Mouse (Mus musculus) lung, embryonic 14.5 days (tissue): ENCODE data around the gene Rft1. TPM values are rescaled to one million over a fixed set of nuclear protein-coding genes. Genes with fewer than 3 reads are reported as not detected.

Experiments used
- ATAC-seq: fragments of 200-750 bp; cut with Nextera tagmentation; 2 replicates; pipeline ENCODE4 v1.8.0; 2017; ENCODE audit warnings: mild to moderate bottlenecking, moderate TSS enrichment, moderate library complexity; ENCODE audit not compliant: insufficient read depth
- DNase-seq: peaks from one replicate; pipeline ENCODE4 v3.0.0-alpha.2; 2015
- H3K27ac ChIP-seq: fragments of 300-500 bp; sonication (generic); 2 replicates; pipeline ENCODE4 v1.5.1; 2014; ENCODE audit warnings: low read depth, mild to moderate bottlenecking, moderate library complexity
- H3K27me3 ChIP-seq: fragments of 300-500 bp; sonication (generic); 2 replicates; pipeline ENCODE4 v1.6.1; 2014; ENCODE audit warnings: low read length, control low read depth; ENCODE audit not compliant: insufficient read depth
- H3K36me3 ChIP-seq: fragments of 300-500 bp; sonication (generic); 2 replicates; pipeline ENCODE4 v1.6.1; 2014; ENCODE audit warnings: control low read depth; ENCODE audit not compliant: insufficient read depth
- H3K4me1 ChIP-seq: fragments of 300-500 bp; sonication (generic); 2 replicates; pipeline ENCODE4 v1.6.1; 2014; ENCODE audit warnings: antibody characterized with exemption, control low read depth; ENCODE audit not compliant: insufficient read depth
- H3K4me2 ChIP-seq: fragments of 300-500 bp; sonication (generic); 2 replicates; pipeline ENCODE4 v1.6.1; 2014; ENCODE audit warnings: mild to moderate bottlenecking
- H3K4me3 ChIP-seq: fragments of 300-500 bp; sonication (generic); 2 replicates; pipeline ENCODE4 v1.5.1; 2014; ENCODE audit warnings: low read depth, low read length
- H3K9ac ChIP-seq: fragments of 300-500 bp; sonication (generic); 2 replicates; pipeline ENCODE4 v1.6.1; 2014
- H3K9me3 ChIP-seq: fragments of 300-500 bp; sonication (generic); 2 replicates; pipeline ENCODE4 v1.6.1; 2016; ENCODE audit warnings: low read depth, low read length, control low read depth
- CTCF ChIP-seq: IDR thresholded peaks from 2 replicates; pipeline ENCODE4 v1.5.1; 2016; ENCODE audit warnings: antibody characterized with exemption, low read depth
- WGBS: fragments of 180-500 bp; shearing (Covaris S2); extraction: QIAGEN DNeasy Blood & Tissue Kit; methylation state at CpG from one replicate; pipeline ENCODE4 v1.1.7; 2014; 5-methylcytosine and 5-hydroxymethylcytosine counted together
- polyA plus RNA-seq: library from polyadenylated mRNA; unstranded; fragments of >200 nt; fragmentation: Nextera tagmentation; extraction: Ambion mirVana; gene quantifications from 2 replicates; pipeline ENCODE4 v1.2.1, GENCODE M21; 2014

Rft1 gene
- polyA plus RNA-seq, 1 experiment from 2014 or later, result 18.0 TPM

GRCm38 (mm10) chr14:30671986-30672312 is 17.8 kb downstream of the Rft1 start:
- DNase-seq, result peak; percentile 96
- Histone ChIP-seq H3K9me3 (no peaks in the 10 kb centered on the region), H3K27me3 (no peaks in the 10 kb centered on the region), H3K4me3 (no peak overlapping the region), H3K4me1 (no peaks in the 10 kb centered on the region), H3K27ac (no peak overlapping the region), H3K9ac (no peak overlapping the region), H3K4me2 (no peak overlapping the region), H3K36me3 (peaks cover 63% of the 10 kb centered on the region)
- peak; percentile 92 for TF ChIP-seq CTCF
- peak; percentile 89 for ATAC-seq
- WGBS, result 12% methylated on average over 3 of the region's 3 CpGs

- DNase-seq (peak; percentile 9), ATAC-seq (no peak)
- no peaks in the 10 kb centered on the region for H3K4me1 ChIP-seq
- H3K27ac ChIP-seq, result no peak overlapping the region
- no peak overlapping the region for H3K9ac ChIP-seq
- H3K27me3 ChIP-seq, result no peaks in the 10 kb centered on the region
- H3K4me2 ChIP-seq, result no peak overlapping the region
- 60% methylated on average over 6 of the region's 6 CpGs for WGBS
- no peak for TF ChIP-seq CTCF
- H3K9me3 ChIP-seq, result no peaks in the 10 kb centered on the region
- peaks cover 64% of the 10 kb centered on the region for H3K36me3 ChIP-seq
- no peak overlapping the region for H3K4me3 ChIP-seq
Observed at GRCm38 (mm10) chr14:30674947-30675346, 20.8 kb downstream of the Rft1 start.

- H3K4me1 ChIP-seq, result no peaks in the 10 kb centered on the region
- 88% methylated on average over 3 of the region's 3 CpGs for WGBS
- H3K36me3 ChIP-seq, result peaks cover 58% of the 10 kb centered on the region
- H3K4me3 ChIP-seq, result no peak overlapping the region
- no peaks in the 10 kb centered on the region for H3K27me3 ChIP-seq
- no peak overlapping the region for H3K4me2 ChIP-seq
- H3K9me3 ChIP-seq, result no peaks in the 10 kb centered on the region
- no peak overlapping the region for H3K9ac ChIP-seq
- no peak overlapping the region for H3K27ac ChIP-seq
- TF ChIP-seq CTCF, result no peak
- no peak for DNase-seq
- ATAC-seq, result no peak
Observed at GRCm38 (mm10) chr14:30682131-30682530, 28.0 kb downstream of the Rft1 start.

- 73% methylated on average over 3 of the region's 3 CpGs for WGBS
- no peaks in the 10 kb centered on the region for H3K9me3 ChIP-seq
- peaks cover 24% of the 10 kb centered on the region for H3K36me3 ChIP-seq
- H3K4me2 ChIP-seq, result no peak overlapping the region
- no peak for TF ChIP-seq CTCF
- no peak overlapping the region for H3K9ac ChIP-seq
- no peak overlapping the region for H3K27ac ChIP-seq
- H3K27me3 ChIP-seq, result no peaks in the 10 kb centered on the region
- no peaks in the 10 kb centered on the region for H3K4me1 ChIP-seq
- H3K4me3 ChIP-seq, result no peak overlapping the region
- DNase-seq, result no peak
- ATAC-seq, result no peak
Observed at GRCm38 (mm10) chr14:30690685-30691084, 36.5 kb downstream of the Rft1 start.

GRCm38 (mm10) chr14:30692439-30692838 is 38.3 kb downstream of the Rft1 start:
- Histone ChIP-seq H3K4me1 (no peaks in the 10 kb centered on the region), H3K4me3 (no peak overlapping the region), H3K9me3 (no peaks in the 10 kb centered on the region), H3K27ac (no peak overlapping the region), H3K36me3 (peaks cover 17% of the 10 kb centered on the region), H3K9ac (no peak overlapping the region), H3K4me2 (no peak overlapping the region), H3K27me3 (no peaks in the 10 kb centered on the region)
- no peak for DNase-seq
- TF ChIP-seq CTCF, result no peak
- no peak for ATAC-seq
- WGBS, result 81% methylated on average over 6 of the region's 6 CpGs

GRCm38 (mm10) chr14:30694786-30695185 is 40.6 kb downstream of the Rft1 start:
- peaks cover 10% of the 10 kb centered on the region for H3K36me3 ChIP-seq
- no peaks in the 10 kb centered on the region for H3K9me3 ChIP-seq
- no peaks in the 10 kb centered on the region for H3K27me3 ChIP-seq
- no peak overlapping the region for H3K4me2 ChIP-seq
- TF ChIP-seq CTCF, result no peak
- DNase-seq (no peak), ATAC-seq (no peak)
- no peaks in the 10 kb centered on the region for H3K4me1 ChIP-seq
- no peak overlapping the region for H3K9ac ChIP-seq
- 80% methylated on average over 2 of the region's 2 CpGs for WGBS
- no peak overlapping the region for H3K27ac ChIP-seq
- no peak overlapping the region for H3K4me3 ChIP-seq

- ATAC-seq (no peak), DNase-seq (peak; percentile 41)
- H3K4me2 ChIP-seq, result no peak overlapping the region
- H3K4me3 ChIP-seq, result no peak overlapping the region
- H3K27me3 ChIP-seq, result no peaks in the 10 kb centered on the region
- no peaks in the 10 kb centered on the region for H3K4me1 ChIP-seq
- no peaks in the 10 kb centered on the region for H3K9me3 ChIP-seq
- WGBS, result 44% methylated on average over 4 of the region's 4 CpGs
- no peak overlapping the region for H3K9ac ChIP-seq
- TF ChIP-seq CTCF, result no peak
- 0 out of 2 replicates have a peak, but pooled peaks cover 3% of the 10 kb centered on the region for H3K36me3 ChIP-seq
- no peak overlapping the region for H3K27ac ChIP-seq
Observed at GRCm38 (mm10) chr14:30695609-30696008, 41.4 kb downstream of the Rft1 start.

GRCm38 (mm10) chr14:30697407-30698052 is 43.4 kb downstream of the Rft1 start:
- no peak for DNase-seq

More at GRCm38 (mm10) chr14:30697407-30698052, 43.4 kb downstream of the Rft1 start:
- no peaks in the 10 kb centered on the region for H3K4me1 ChIP-seq
- TF ChIP-seq CTCF, result no peak
- H3K4me2 ChIP-seq, result no peak overlapping the region
- 67% methylated on average over 15 of the region's 15 CpGs for WGBS
- no peaks in the 10 kb centered on the region for H3K27me3 ChIP-seq
- ATAC-seq, result no peak
- H3K27ac ChIP-seq, result no peak overlapping the region
- H3K9me3 ChIP-seq, result no peaks in the 10 kb centered on the region
- no peaks in the 10 kb centered on the region for H3K36me3 ChIP-seq
- no peak overlapping the region for H3K4me3 ChIP-seq
- H3K9ac ChIP-seq, result no peak overlapping the region
